Mouse (Mus musculus) midbrain, embryonic 16.5 days (tissue): ENCODE measurements around the gene Dirc2. TPM values are rescaled to one million over a fixed set of nuclear protein-coding genes. Genes with fewer than 3 reads are reported as not detected.

Experiments used
- ATAC-seq: fragments of 200-750 bp; cut with Nextera tagmentation; 2 replicates; pipeline ENCODE4 v1.8.0; 2017; ENCODE audit warnings: moderate TSS enrichment
- H3K27ac ChIP-seq: fragments of 300-500 bp; sonication (generic); 2 replicates; pipeline ENCODE4 v1.5.1; 2014; ENCODE audit warnings: mild to moderate bottlenecking, low read length, mixed read lengths
- H3K27me3 ChIP-seq: fragments of 300-500 bp; sonication (generic); 2 replicates; pipeline ENCODE4 v1.6.1; 2014; ENCODE audit warnings: low read depth, low read length, mixed read lengths; ENCODE audit not compliant: control insufficient read depth, insufficient read depth
- H3K36me3 ChIP-seq: fragments of 300-500 bp; sonication (generic); 2 replicates; pipeline ENCODE4 v1.6.1; 2014; ENCODE audit warnings: mild to moderate bottlenecking, low read length, moderate library complexity, mixed read lengths; ENCODE audit not compliant: control insufficient read depth, insufficient read depth
- H3K4me1 ChIP-seq: fragments of 300-500 bp; sonication (generic); 2 replicates; pipeline ENCODE4 v1.6.1; 2014; ENCODE audit warnings: mild to moderate bottlenecking, low read length, mixed read lengths; ENCODE audit not compliant: control insufficient read depth, insufficient read depth
- H3K4me2 ChIP-seq: fragments of 300-500 bp; sonication (generic); 2 replicates; pipeline ENCODE4 v1.6.1; 2014; ENCODE audit warnings: mild to moderate bottlenecking, low read length, mixed read lengths
- H3K4me3 ChIP-seq: fragments of 300-500 bp; sonication (generic); 2 replicates; pipeline ENCODE4 v1.5.1; 2014; ENCODE audit warnings: low read depth, mild to moderate bottlenecking, low read length, moderate library complexity, mixed read lengths
- H3K9ac ChIP-seq: fragments of 300-500 bp; sonication (generic); 2 replicates; pipeline ENCODE4 v1.6.1; 2014; ENCODE audit warnings: low read depth, low read length, mixed read lengths
- H3K9me3 ChIP-seq: fragments of 300-500 bp; sonication (generic); replicated peaks from 2 replicates; pipeline ENCODE4 v1.6.1; 2014; ENCODE audit warnings: mild to moderate bottlenecking, low read length, mixed read lengths; ENCODE audit not compliant: control insufficient read depth, poor library complexity, severe bottlenecking
- WGBS: fragments of 180-500 bp; shearing (Covaris S2); extraction: QIAGEN DNeasy Blood & Tissue Kit; methylation state at CpG from one replicate; pipeline ENCODE4 v1.1.7; 2014; 5-methylcytosine and 5-hydroxymethylcytosine counted together
- polyA plus RNA-seq: library from polyadenylated mRNA; unstranded; fragments of >200 nt; fragmentation: Nextera tagmentation; extraction: Ambion mirVana; gene quantifications from 2 replicates; pipeline ENCODE4 v1.2.1, GENCODE M21; 2015

The Dirc2 gene
- polyA plus RNA-seq, 1 experiment from 2014 or later = 32.0 TPM

- H3K27me3 ChIP-seq = no peaks in the 10 kb centered on the region
- 80% methylated on average over 7 of the region's 7 CpGs for WGBS
- no peak overlapping the region for H3K4me2 ChIP-seq
- H3K4me1 ChIP-seq = no peaks in the 10 kb centered on the region
- H3K4me3 ChIP-seq = no peak overlapping the region
- no peak overlapping the region for H3K27ac ChIP-seq
- ATAC-seq = no peak
- H3K36me3 ChIP-seq = no peaks in the 10 kb centered on the region
- no peak overlapping the region for H3K9ac ChIP-seq
- no peaks in the 10 kb centered on the region for H3K9me3 ChIP-seq
Observed at GRCm38 (mm10) chr16:35749385-35749784, 19.8 kb downstream of the Dirc2 start.

GRCm38 (mm10) chr16:35748237-35748603 is 20.9 kb downstream of the Dirc2 start:
- Histone ChIP-seq H3K4me1 (no peaks in the 10 kb centered on the region), H3K36me3 (no peaks in the 10 kb centered on the region)
- 86% methylated on average over 7 of the region's 7 CpGs for WGBS

GRCm38 (mm10) chr16:35747417-35748236 is 21.5 kb downstream of the Dirc2 start:
- no peak for ATAC-seq
- H3K9ac ChIP-seq = no peak overlapping the region
- no peaks in the 10 kb centered on the region for H3K27me3 ChIP-seq
- H3K27ac ChIP-seq = no peak overlapping the region
- no peak overlapping the region for H3K4me2 ChIP-seq
- no peaks in the 10 kb centered on the region for H3K9me3 ChIP-seq
- WGBS = 82% methylated on average over 9 of the region's 9 CpGs
- no peaks in the 10 kb centered on the region for H3K4me1 ChIP-seq
- H3K36me3 ChIP-seq = no peaks in the 10 kb centered on the region
- H3K4me3 ChIP-seq = no peak overlapping the region

More at GRCm38 (mm10) chr16:35748237-35748603, 20.9 kb downstream of the Dirc2 start:
- no peaks in the 10 kb centered on the region for H3K9me3 ChIP-seq
- ATAC-seq = no peak
- no peak overlapping the region for H3K27ac ChIP-seq
- no peak overlapping the region for H3K9ac ChIP-seq
- H3K4me3 ChIP-seq = no peak overlapping the region
- no peak overlapping the region for H3K4me2 ChIP-seq
- H3K27me3 ChIP-seq = no peaks in the 10 kb centered on the region

- no peak overlapping the region for H3K27ac ChIP-seq
- H3K4me1 ChIP-seq = peaks cover 6% of the 10 kb centered on the region; the same call in 1 of the 2 replicates
- H3K9ac ChIP-seq = no peak overlapping the region
- no peak for ATAC-seq
- H3K36me3 ChIP-seq = no peaks in the 10 kb centered on the region
- H3K4me2 ChIP-seq = no peak overlapping the region
- H3K27me3 ChIP-seq = no peaks in the 10 kb centered on the region
- no peaks in the 10 kb centered on the region for H3K9me3 ChIP-seq
- 94% methylated on average over 12 of the region's 12 CpGs for WGBS
- no peak overlapping the region for H3K4me3 ChIP-seq
Observed at GRCm38 (mm10) chr16:35742251-35742937, 26.8 kb downstream of the Dirc2 start.

GRCm38 (mm10) chr16:35741621-35742020 is 27.5 kb downstream of the Dirc2 start:
- H3K4me3 ChIP-seq = no peak overlapping the region
- no peaks in the 10 kb centered on the region for H3K36me3 ChIP-seq
- H3K4me2 ChIP-seq = no peak overlapping the region
- H3K27me3 ChIP-seq = no peaks in the 10 kb centered on the region
- H3K9me3 ChIP-seq = no peaks in the 10 kb centered on the region
- no peak overlapping the region for H3K27ac ChIP-seq
- ATAC-seq = no peak
- WGBS = 92% methylated on average over 5 of the region's 5 CpGs
- no peak overlapping the region for H3K9ac ChIP-seq
- peaks cover 6% of the 10 kb centered on the region; the same call in 1 of the 2 replicates for H3K4me1 ChIP-seq

- WGBS = 78% methylated on average over 6 of the region's 6 CpGs
- no peak overlapping the region for H3K27ac ChIP-seq
Observed at GRCm38 (mm10) chr16:35740943-35741342, 28.2 kb downstream of the Dirc2 start.

GRCm38 (mm10) chr16:35740357-35740756 is 28.8 kb downstream of the Dirc2 start:
- Histone ChIP-seq H3K4me3 (no peak overlapping the region), H3K4me2 (no peak overlapping the region), H3K36me3 (no peaks in the 10 kb centered on the region), H3K27me3 (no peaks in the 10 kb centered on the region), H3K4me1 (peaks cover 6% of the 10 kb centered on the region; the same call in 1 of the 2 replicates), H3K9ac (no peak overlapping the region), H3K9me3 (no peaks in the 10 kb centered on the region), H3K27ac (no peak overlapping the region)
- ATAC-seq = no peak
- 83% methylated on average over 12 of the region's 12 CpGs for WGBS

More at GRCm38 (mm10) chr16:35740943-35741342, 28.2 kb downstream of the Dirc2 start:
- H3K9me3 ChIP-seq = no peaks in the 10 kb centered on the region
- H3K4me3 ChIP-seq = no peak overlapping the region
- H3K36me3 ChIP-seq = no peaks in the 10 kb centered on the region
- H3K4me1 ChIP-seq = peaks cover 6% of the 10 kb centered on the region; the same call in 1 of the 2 replicates
- no peak overlapping the region for H3K9ac ChIP-seq
- H3K27me3 ChIP-seq = no peaks in the 10 kb centered on the region
- ATAC-seq = no peak
- no peak overlapping the region for H3K4me2 ChIP-seq

GRCm38 (mm10) chr16:35739548-35739947 is 29.6 kb downstream of the Dirc2 start:
- WGBS = 78% methylated on average over 1 of the region's 1 CpGs

More at GRCm38 (mm10) chr16:35739548-35739947, 29.6 kb downstream of the Dirc2 start:
- Histone ChIP-seq H3K4me2 (no peak overlapping the region), H3K9ac (no peak overlapping the region), H3K9me3 (no peaks in the 10 kb centered on the region), H3K27ac (no peak overlapping the region), H3K4me3 (no peak overlapping the region), H3K27me3 (no peaks in the 10 kb centered on the region), H3K36me3 (no peaks in the 10 kb centered on the region), H3K4me1 (peaks cover 6% of the 10 kb centered on the region; the same call in 1 of the 2 replicates)
- ATAC-seq = no peak
